Mouse (Mus musculus): ENCODE data around the gene Dock1. TPM values are rescaled to one million over a fixed set of nuclear protein-coding genes. Genes with fewer than 3 reads are reported as not detected.

Gene Dock1
- total and polyA plus RNA-seq, 2 experiments from 2014 or later, result 8.0 to 15.2 TPM

DNA sequence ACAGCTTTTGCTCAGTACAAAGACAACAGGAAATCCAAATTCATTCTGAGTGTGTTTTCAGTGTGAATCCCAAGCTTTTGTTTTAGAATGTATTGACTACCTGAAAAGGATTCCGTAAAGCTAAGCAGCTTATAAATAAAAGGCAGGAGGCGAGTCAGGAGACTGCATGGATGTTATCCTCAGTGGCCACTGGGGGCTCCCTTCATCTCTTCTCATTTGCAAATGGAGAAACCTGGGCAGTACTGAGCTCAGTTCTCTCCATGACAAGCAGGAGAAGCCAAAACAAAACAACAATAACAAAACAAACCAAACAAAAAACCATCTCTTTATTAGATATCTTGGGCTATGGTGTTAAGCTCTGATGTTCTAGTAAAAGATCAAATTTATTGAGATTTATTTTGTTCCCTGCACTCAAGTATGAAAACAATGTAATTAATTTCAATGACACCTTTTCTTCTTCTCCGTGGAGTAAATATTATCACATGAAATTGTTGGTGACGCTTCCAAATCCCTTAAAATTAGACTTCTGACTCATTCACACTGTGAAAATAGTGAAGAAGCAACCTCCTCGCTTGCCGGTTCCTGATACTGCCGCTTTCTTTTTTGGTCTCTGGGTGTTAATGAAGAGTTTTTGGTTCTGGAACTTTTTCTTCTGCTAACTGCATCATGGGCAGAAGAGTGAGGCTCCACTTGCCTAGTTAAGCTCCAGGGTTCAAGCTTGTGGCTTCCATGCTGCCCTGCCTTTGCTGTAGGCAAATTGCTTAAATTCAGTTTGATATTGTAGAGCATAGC, 275.7 kb downstream of the Dock1 start:
- Histone ChIP-seq H3K36me3 (ENCODE audit: insufficient read depth, low read length) (no peaks in the 10 kb centered on the region), H3K4me2 (ENCODE audit: low read depth, low read length) (no peak overlapping the region), H3K4me3 (ENCODE audit: low read length) (no peak overlapping the region), H3K4me1 (ENCODE audit: insufficient read depth, low read length) (no peaks in the 10 kb centered on the region), H3K27ac (no peak overlapping the region), H3K27me3 (ENCODE audit: insufficient read depth, low read length) (no peaks in the 10 kb centered on the region), H3K9me3 (ENCODE audit: low read length) (no peaks in the 10 kb centered on the region), H3K9ac (replicated peaks; ENCODE audit: low read length) (no peak overlapping the region)
- peak; percentile 54 for TF ChIP-seq CTCF (IDR thresholded peaks at IDR 0.05; ENCODE audit: low read depth)
- no peak for ATAC-seq
- 83% methylated on average over 7 of the region's 7 CpGs for WGBS
- peak; percentile 20 for DNase-seq (ENCODE audit: low spot score)

DNA sequence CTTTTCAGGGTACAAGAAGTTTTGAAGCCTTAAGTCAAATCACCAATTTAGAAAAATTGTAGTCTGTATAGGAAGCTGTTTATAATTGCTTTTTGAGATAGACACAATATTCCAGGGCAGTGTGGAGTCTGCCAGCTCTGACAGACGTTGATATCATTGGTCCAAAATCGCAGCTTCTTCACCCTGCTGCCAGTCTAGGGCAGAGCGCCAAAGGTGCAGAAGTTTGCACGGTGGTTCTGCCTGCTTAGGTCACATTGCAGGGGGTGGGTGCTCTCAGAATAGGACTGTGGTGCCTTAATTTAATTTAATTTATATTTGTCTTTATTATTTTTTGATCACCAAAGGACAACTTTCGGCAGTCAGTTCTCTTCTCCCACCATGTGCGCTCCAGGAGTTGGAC, 288.6 kb downstream of the Dock1 start:
- H3K9me3 ChIP-seq (ENCODE audit: low read length), result no peaks in the 10 kb centered on the region
- no peak overlapping the region for H3K9ac ChIP-seq (replicated peaks; ENCODE audit: low read length)
- no peaks in the 10 kb centered on the region for H3K36me3 ChIP-seq (ENCODE audit: insufficient read depth, low read length)
- no peaks in the 10 kb centered on the region for H3K27me3 ChIP-seq (ENCODE audit: insufficient read depth, low read length)
- no peak overlapping the region for H3K4me2 ChIP-seq (ENCODE audit: low read depth, low read length)
- no peaks in the 10 kb centered on the region for H3K4me1 ChIP-seq (ENCODE audit: insufficient read depth, low read length)
- H3K27ac ChIP-seq, result no peak overlapping the region
- H3K4me3 ChIP-seq (ENCODE audit: low read length), result no peak overlapping the region
- no peak for TF ChIP-seq CTCF (IDR thresholded peaks at IDR 0.05; ENCODE audit: low read depth)
- ATAC-seq (no peak), DNase-seq (ENCODE audit: low spot score) (no peak)
- WGBS, result 80% methylated on average over 6 of the region's 6 CpGs

DNA sequence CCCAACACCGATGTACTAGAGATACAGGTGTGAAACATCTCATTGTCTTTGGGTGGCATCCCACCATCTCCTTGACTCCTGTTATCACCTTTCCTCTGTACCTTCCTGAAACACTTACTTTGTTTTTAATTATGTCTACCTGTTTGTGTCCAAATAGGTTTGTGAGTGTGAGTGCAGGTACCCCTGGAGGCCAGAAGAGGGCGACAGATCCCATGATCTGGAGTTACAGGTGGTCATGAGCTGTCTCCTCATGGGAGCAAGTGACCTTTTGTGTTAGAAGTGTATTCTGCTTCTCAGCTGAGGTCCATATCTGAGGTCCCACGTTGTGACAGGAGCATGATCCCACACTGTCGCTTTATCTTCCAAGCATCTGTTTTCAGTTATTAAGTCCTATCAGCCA, 290.4 kb downstream of the Dock1 start:
- 67% methylated on average over 4 of the region's 4 CpGs for WGBS
- ATAC-seq, result no peak
- no peak for DNase-seq (ENCODE audit: low spot score)
- Histone ChIP-seq H3K4me3 (ENCODE audit: low read length) (no peak overlapping the region), H3K4me2 (ENCODE audit: low read depth, low read length) (no peak overlapping the region), H3K27me3 (ENCODE audit: insufficient read depth, low read length) (no peaks in the 10 kb centered on the region), H3K27ac (no peak overlapping the region), H3K36me3 (ENCODE audit: insufficient read depth, low read length) (no peaks in the 10 kb centered on the region), H3K4me1 (ENCODE audit: insufficient read depth, low read length) (no peaks in the 10 kb centered on the region), H3K9me3 (ENCODE audit: low read length) (no peaks in the 10 kb centered on the region), H3K9ac (replicated peaks; ENCODE audit: low read length) (no peak overlapping the region)
- peak; percentile 63 for TF ChIP-seq CTCF (IDR thresholded peaks at IDR 0.05; ENCODE audit: low read depth)

DNA sequence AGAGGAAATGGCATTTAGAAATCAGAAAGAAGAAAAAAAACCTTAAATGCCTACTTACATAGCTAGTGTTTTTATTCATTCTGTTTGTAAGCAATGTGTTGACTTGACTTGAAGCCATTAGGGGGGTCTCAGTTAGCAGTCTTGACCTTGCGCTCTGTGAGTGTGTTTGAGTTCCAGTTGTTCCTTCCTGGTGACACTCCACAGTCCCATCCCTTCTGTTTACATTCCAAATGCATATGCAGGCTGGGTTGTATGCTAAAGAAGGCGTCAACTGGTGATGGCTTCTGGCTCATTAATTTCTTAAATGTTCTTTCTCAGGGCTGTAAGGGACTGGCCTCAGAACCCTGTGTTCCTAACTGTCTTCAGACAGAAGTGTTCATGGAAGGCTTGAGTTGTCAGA, 291.2 kb downstream of the Dock1 start:
- ATAC-seq (no peak), DNase-seq (ENCODE audit: low spot score) (no peak)
- WGBS, result 81% methylated on average over 2 of the region's 2 CpGs

DNA sequence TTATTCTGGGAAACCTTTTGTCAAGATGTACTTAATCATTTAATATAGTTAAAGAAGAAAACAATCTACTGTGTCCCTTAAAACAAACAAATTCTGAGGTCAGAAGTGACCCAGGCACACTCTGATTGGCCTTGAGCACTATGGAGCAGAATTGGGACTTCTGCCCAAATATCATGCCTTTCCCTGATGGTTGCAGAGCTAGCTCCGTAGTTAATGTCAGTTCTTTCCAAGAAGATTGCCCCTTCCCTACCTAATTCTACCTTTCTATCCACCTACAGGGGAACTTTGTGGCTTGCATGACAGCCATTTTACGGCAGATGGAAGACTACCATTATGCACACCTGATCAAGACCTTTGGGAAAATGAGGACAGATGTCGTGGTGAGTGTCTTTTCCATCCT, 319.8 kb downstream of the Dock1 start:
- Histone ChIP-seq H3K4me3 (ENCODE audit: low read length) (no peak overlapping the region), H3K27ac (no peak overlapping the region), H3K4me2 (ENCODE audit: low read depth, low read length) (no peak overlapping the region), H3K9me3 (ENCODE audit: low read length) (no peaks in the 10 kb centered on the region), H3K9ac (replicated peaks; ENCODE audit: low read length) (no peak overlapping the region), H3K36me3 (ENCODE audit: insufficient read depth, low read length) (no peaks in the 10 kb centered on the region), H3K27me3 (ENCODE audit: insufficient read depth, low read length) (no peaks in the 10 kb centered on the region), H3K4me1 (ENCODE audit: insufficient read depth, low read length) (no peaks in the 10 kb centered on the region)
- WGBS, result 74% methylated on average over 3 of the region's 3 CpGs
- DNase-seq (ENCODE audit: low spot score) (no peak), ATAC-seq (no peak)
- no peak for TF ChIP-seq CTCF (IDR thresholded peaks at IDR 0.05; ENCODE audit: low read depth)

More for the DNA sequence above, 291.2 kb downstream of the Dock1 start:
- H3K4me1 ChIP-seq (ENCODE audit: insufficient read depth, low read length), result no peaks in the 10 kb centered on the region
- no peak overlapping the region for H3K4me3 ChIP-seq (ENCODE audit: low read length)
- no peak overlapping the region for H3K4me2 ChIP-seq (ENCODE audit: low read depth, low read length)
- no peaks in the 10 kb centered on the region for H3K9me3 ChIP-seq (ENCODE audit: low read length)
- no peak overlapping the region for H3K9ac ChIP-seq (replicated peaks; ENCODE audit: low read length)
- H3K27me3 ChIP-seq (ENCODE audit: insufficient read depth, low read length), result no peaks in the 10 kb centered on the region
- no peak overlapping the region for H3K27ac ChIP-seq
- no peak for TF ChIP-seq CTCF (IDR thresholded peaks at IDR 0.05; ENCODE audit: low read depth)
- no peaks in the 10 kb centered on the region for H3K36me3 ChIP-seq (ENCODE audit: insufficient read depth, low read length)

DNA sequence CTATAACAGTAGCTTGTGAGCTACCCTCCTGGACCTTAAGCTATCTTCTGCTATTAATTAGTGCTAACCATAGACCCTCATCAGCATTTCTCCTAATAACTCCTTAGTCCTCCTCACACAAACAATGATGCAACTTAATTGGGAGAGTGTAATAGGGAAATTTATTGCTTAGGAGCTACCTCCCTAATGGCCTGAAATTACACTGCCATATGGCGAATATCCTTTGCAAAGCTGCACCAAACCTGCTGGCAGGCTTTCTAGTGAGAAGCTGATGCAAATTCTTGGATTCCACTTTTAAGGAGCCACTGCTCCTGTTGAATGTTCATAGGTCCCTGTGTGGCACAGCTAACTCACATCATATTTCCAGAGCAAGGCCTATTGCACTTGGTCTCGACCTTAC, 320.5 kb downstream of the Dock1 start:
- Histone ChIP-seq H3K9me3 (ENCODE audit: low read length) (no peaks in the 10 kb centered on the region), H3K4me3 (ENCODE audit: low read length) (no peak overlapping the region), H3K4me2 (ENCODE audit: low read depth, low read length) (no peak overlapping the region), H3K4me1 (ENCODE audit: insufficient read depth, low read length) (no peaks in the 10 kb centered on the region), H3K27me3 (ENCODE audit: insufficient read depth, low read length) (no peaks in the 10 kb centered on the region), H3K36me3 (ENCODE audit: insufficient read depth, low read length) (no peaks in the 10 kb centered on the region), H3K27ac (no peak overlapping the region), H3K9ac (replicated peaks; ENCODE audit: low read length) (no peak overlapping the region)
- WGBS, result 71% methylated on average over 2 of the region's 2 CpGs
- TF ChIP-seq CTCF (IDR thresholded peaks at IDR 0.05; ENCODE audit: low read depth), result no peak
- ATAC-seq, result no peak
- DNase-seq (ENCODE audit: low spot score), result no peak

DNA sequence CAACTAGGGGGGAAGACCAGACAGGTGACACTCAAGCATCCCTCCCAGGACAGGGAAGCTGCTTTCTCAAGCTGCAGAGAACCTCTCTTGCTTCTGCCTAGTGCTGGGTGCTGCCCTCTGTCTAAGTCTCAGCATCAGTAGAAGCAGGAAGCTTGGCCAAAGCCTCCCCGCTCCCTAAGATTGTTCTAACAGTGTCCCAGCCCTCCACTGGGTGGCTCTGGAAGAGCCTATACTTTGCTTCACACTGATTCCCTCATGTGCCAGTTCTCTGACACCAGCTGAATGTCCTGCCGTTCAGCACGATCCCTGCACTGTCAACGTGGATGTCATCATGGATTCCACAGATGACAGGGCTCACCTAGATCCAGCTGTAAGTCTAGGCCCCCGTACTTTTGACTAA, 324.5 kb downstream of the Dock1 start:
- Histone ChIP-seq H3K9ac (replicated peaks; ENCODE audit: low read length) (no peak overlapping the region), H3K27ac (no peak overlapping the region), H3K4me3 (ENCODE audit: low read length) (no peak overlapping the region), H3K9me3 (ENCODE audit: low read length) (no peaks in the 10 kb centered on the region), H3K36me3 (ENCODE audit: insufficient read depth, low read length) (no peaks in the 10 kb centered on the region), H3K27me3 (ENCODE audit: insufficient read depth, low read length) (no peaks in the 10 kb centered on the region), H3K4me1 (ENCODE audit: insufficient read depth, low read length) (0 out of 2 replicates have a peak, but pooled peaks cover 3% of the 10 kb centered on the region), H3K4me2 (ENCODE audit: low read depth, low read length) (no peak overlapping the region)
- ATAC-seq, result no peak
- TF ChIP-seq CTCF (IDR thresholded peaks at IDR 0.05; ENCODE audit: low read depth), result peak; percentile 27; the same call in 1 of the 2 replicates
- no peak for DNase-seq (ENCODE audit: low spot score)
- 78% methylated on average over 5 of the region's 5 CpGs for WGBS

All from hindbrain, postnatal 0 days (tissue).